Mouse (Mus musculus) heart, adult 2 months (tissue): Measurements from ENCODE around the gene Rras.

ENCODE experiments used
- CTCF ChIP-seq: fragments of 200-600 bp; IDR thresholded peaks from 2 replicates; pipeline ENCODE4 v1.8.1; 2022; ENCODE audit warnings: antibody characterized with exemption, mild to moderate bottlenecking, moderate library complexity
- POLR2A ChIP-seq: fragments of 200-500 bp; IDR thresholded peaks from 2 replicates; pipeline ENCODE4 v1.6.1; 2011; ENCODE audit warnings: mild to moderate bottlenecking, low read depth, low read length, control low read depth; ENCODE audit not compliant: insufficient read depth

- TF ChIP-seq POLR2A: no peak
- no peak for TF ChIP-seq CTCF
Measured at GRCm38 (mm10) chr7:45033722-45034359, 16.1 kb downstream of the Rras start.
